Mouse (Mus musculus) ZHBTc4 (cell line): ENCODE data around the gene Cplx3.
A peak's percentile ranks its signal among the peaks of the same experiment; 100 is the strongest.

Experiments used
- DNase-seq: peaks from one replicate; pipeline ENCODE4 v3.0.0-alpha.2; 2011; ENCODE audit warnings: low read depth, low spot score

The Cplx3 gene

DNA sequence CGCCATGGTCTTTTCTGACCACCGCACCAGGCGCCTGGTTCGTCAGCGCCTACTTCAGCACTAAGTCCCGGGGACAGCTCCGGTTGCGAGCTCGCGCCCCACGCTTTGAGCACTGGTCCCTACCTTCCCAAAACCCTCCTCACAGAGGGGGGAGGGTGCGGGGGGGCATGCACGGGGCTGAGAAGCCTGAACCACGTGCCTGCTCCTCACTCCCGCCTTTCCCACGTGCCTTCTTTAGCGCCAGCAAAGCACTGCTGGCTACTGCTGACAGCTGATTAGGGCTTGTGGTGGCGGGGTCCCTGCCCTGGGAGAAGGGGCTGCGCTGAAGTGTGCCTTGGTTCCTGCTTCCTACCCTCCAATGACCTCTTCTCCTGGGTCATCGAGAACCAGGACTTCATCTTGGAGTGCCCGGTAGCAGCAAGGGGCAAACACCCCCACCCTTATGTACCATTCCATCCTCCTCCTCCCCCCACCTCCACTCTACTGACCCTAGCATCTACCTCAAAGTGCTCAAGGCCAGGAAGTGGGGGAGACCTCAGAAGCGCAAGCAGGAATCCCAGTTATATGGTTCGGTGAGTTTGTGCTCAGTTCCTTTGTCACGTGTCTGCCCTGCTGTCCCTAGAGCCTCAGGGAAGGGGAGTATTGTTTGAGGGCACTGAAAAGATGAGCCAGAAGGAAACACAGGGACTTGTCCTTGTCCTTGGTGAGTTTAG lies at the start of gene Cplx3:
TSS of gene Cplx3 (minus strand) at position 143 of the 713 bp plus-strand sequence.
- DNase-seq, result peak; percentile 79

- peak; percentile 96 for DNase-seq
These were observed 49.7 kb upstream of the Cplx3 start for GRCm38 (mm10) chr9:57655749-57656148.

- no peak for DNase-seq
These were observed 48.9 kb upstream of the Cplx3 start for GRCm38 (mm10) chr9:57654966-57655365.

DNA sequence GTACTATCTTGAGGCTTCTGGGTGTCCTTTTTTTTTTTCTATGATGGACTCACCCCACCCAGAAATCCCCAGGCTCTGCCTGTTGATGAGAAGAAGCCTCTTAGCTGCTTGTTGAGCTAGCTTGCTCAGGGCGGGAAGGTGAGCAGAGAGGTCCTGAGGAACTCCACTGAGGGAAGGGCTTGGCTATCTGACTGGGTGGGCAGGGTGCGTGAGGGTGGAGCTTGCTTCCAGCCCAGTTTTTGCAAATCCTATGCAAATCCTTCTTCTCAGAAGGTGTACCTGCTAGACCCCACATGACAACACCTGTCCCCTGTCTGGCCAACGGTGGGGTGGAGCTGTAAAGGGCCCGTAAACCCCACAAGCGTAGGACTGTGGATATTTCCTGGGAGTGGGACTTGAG lies 47.2 kb upstream of the Cplx3 start, which contains the start of gene Csk:
TSS of gene Csk (minus strand) at position 349 of the 400 bp plus-strand sequence.
- DNase-seq, result peak; percentile 52

DNA sequence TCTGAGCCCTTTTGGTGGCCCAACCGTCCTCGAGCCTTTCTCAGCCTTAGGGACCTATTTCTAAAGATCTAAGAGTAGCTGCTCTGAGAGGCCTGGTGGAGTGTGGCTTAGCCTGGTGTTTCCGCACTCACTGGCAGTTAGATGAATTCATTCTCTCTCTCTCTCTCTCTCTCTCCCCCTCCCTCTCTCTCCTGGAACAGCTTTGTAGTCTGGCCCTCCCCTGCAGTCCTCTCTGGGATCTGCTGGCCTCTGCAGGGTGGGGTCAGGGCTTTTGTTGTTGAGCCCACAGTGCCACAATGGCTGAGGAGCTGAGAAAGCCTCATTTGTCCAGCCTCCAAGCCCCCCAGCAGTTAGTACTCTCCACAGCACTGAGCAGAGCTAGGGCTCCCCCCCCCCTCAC lies 46.8 kb upstream of the Cplx3 start:
- no peak for DNase-seq

GRCm38 (mm10) chr9:57652351-57652750 lies 46.3 kb upstream of the Cplx3 start:
- no peak for DNase-seq

GRCm38 (mm10) chr9:57650786-57651311 lies 44.8 kb upstream of the Cplx3 start:
- DNase-seq, result peak; percentile 41

DNA sequence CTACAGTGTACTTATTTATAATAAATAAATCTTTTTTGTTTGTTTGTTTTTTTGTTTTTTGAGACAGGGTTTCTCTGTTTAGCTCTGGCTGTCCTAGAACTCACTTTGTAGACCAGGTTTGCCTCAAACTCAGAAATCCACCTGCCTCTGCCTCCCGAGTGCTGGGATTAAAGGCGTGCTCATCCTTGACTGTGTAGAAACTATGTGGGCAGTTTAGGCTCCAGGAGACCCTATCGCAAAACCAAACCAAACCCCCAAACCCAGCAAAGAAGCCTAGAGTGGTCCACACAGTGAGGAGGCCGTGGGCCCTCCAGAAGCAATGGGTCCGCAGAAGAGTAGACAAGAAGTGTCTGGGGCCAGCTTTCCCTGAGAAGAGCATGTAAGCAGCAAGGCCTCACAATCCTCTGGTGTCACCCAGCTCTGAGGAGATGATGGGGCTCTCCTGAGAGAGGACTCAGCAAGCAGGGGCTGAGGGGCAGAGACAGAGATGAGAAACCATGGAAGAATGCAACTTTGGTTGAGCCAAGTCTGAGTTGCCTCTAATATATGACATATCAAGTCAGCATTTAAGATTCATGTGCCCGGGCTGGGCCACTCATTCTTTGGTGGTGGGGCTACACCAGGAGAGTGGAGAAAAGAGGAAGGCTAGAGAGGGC lies 44.2 kb upstream of the Cplx3 start:
- DNase-seq, result no peak

DNA sequence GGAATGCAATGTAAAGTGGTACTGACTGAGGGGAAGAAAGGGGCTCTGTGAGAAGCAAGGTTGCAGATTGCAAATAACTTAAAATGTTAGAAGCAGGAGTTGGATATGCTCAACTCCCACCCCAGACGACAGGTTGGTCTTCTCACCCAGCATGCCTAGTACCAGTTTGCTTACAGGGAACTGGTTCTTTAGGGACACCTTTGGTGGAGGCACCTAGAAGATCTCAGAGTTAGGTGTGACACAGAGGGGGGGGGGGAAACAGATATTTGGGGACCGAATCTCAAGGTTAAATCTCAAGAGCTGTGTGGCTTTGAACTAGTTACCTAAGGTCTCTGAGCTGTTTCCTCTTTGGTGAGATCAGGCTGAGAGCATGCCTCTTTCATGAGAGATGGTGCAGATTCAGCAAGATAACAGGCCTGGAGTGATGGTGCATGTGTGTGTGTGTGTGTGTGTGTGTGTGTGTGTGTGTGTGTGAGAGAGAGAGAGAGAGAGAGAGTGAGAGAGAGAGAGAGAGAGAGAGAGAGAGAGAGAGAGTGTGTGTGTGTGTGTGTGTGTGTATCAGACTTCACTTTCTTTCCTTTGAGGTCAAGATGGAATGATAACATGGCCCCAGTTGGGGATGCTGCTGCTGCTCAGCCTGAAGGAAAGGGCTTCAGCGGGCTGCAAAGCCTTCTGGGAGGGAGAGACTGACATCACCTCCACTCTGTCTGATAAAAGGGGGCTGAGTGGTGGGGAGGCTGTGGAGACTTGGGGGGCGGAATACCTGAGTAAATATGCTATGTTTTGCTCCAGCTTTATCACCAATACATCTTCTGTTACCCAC lies 41.4 kb upstream of the Cplx3 start:
- no peak for DNase-seq

GRCm38 (mm10) chr9:57646551-57647103 lies 40.5 kb upstream of the Cplx3 start:
- DNase-seq, result no peak

DNA sequence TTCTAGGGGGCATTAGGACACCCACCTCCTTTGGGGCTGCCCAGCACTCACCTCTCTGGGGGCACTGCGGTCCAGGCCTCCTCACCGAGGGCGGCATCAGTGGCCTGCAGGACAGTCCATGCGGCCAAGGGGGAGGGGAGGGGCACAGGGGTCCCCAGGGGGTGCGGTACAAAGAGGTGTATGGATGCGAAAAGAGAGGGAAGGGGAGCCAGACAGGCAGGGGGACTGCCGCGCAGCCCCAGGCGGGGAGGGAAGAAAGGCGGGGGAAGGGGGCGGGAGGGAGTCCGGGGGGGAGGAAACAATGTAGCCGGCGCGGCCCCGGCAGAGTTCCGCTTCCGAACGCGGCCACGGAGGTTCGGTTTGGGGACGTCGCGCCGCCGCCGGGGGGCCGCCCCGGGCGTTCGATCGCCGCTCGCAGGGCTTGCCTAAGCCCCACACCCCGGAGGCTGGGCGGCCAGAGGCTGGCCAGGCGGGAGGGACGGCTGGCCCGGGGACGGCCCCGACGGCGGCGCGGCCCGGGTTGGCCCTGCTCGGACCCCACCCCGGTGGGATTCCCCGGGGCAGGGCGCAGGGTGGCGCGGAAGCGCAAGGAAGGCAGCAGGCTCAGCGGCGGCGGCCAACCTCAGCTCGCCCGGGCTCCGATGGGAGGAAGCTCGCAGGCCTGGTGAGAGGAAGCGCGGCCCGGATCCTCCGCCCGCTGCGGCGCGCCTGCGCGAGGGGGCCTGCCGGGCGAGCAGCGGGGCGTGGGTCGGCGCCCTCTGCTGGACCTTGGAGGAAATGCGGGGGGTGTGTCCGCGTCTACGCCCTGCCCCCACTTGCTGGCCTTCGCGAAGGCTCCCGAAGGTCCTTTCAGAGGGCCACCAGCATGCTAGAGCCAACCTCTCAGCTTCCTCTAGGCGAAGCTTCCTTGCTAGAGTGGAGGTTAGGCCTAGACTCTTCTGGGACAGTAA lies 39.1 kb upstream of the Cplx3 start:
- DNase-seq, result peak; percentile 93

DNA sequence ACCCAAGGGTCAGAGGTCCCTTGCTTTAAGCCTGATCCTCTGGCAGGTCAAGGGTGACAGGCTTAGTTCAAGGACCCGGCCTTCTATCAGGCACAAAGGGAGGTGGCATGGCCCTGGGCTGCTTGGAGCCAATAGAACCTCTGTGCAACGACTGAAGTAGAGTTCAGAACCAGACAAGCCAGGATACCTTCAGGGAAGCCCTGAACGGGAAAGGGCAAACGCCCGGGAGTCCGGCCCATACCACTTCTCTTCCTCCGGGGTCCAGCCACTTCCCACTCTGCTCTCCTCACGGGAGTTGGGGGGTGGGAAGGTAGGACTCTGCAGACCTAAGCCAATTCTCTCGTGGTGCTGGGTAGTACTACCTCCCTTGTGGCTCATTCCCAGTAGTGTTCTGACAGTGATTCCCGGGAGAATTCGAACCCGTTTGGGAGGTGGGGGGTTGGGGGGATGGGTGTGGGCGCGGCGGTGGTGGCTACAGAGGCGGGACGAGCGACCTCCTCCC lies 38.4 kb upstream of the Cplx3 start:
- DNase-seq, result peak; percentile 34

DNA sequence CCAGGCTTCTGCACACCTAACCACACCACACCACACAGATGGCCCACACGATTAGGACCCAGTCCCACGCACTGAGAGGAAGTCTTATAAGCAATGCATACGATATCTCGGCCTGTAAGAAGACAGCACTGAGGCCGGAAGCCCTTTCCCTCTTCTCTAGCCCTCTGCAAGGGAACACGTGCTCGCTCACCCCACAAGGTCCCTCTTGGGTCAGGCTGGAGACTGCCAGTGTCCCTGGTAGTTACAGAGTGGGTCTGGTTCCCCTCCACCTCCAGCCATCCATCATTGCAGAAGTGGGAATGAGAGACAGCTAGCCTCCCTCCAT lies 37.7 kb upstream of the Cplx3 start:
- no peak for DNase-seq

DNA sequence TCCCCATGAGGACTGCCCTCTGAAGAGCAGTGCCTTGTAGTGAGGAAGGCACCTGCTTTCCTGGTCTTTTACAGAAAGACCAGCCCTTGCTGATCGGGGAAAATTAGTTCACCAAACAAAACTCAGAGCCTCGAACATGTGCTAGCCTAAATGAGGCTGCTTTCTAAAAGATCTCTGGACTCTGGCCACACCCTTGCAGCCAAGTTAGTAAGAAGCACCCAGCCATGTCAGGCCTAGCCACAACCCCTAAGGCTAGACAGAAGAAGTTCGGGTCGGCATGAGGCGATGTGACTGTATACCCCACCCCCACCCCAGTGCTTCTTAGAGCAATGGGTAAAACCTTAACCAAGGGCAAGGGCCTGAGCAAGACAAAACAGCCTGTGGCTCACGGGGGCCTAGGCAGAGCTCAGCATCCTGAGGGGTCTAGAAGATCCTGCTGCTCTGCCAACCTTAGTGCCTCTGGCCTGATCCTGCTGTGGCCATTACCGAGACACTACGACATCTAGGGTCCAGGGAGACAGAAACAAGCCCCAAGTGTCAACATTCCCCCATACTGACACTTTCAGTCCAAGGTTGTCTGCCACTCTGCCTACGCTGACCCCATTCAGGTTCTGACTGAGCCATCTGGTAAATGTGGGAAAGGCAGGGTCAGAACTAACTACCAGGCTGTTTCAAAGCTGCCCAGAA lies 37.2 kb upstream of the Cplx3 start:
- peak; percentile 30 for DNase-seq

GRCm38 (mm10) chr9:57641775-57642550 lies 35.9 kb upstream of the Cplx3 start:
- peak; percentile 72 for DNase-seq

DNA sequence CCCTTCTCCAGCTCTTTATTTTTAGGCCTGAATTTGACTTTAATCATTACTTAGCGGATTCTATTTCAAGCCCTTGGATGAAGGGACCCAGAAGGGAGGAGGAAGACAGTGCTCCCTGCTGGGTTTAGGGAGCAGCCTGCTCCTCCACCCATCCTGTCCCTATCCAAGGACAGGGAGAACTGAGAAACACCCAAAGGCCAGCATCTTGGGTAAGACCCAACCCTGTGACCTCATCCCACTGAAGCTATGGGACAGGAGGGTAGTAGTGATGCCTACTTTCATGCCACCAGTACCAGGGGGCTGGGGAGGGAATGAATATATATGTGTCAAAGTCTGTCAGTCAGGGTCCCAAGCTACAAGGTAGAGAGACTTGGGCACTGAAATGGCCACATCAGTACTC lies 34.9 kb upstream of the Cplx3 start:
- no peak for DNase-seq

DNA sequence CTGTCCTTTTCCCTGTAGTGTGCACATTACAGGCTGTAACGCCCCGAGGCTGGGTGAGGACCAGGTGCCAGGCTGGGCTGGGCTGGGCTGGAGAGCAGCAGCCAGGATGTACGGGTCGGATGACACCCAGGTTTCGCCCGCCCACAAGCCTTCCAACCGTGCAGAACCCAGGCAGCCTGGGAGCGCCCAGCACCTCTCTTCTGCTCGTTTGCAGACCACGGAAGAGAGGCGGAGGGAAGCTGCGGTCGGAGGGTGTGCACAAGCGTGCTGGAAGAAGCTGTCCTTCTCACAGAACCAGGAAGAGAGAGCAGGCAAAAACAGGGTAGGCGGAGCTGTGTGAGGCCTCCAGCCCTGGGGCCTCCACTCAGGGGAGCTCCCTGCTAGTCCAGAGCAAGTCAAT lies 34.3 kb upstream of the Cplx3 start:
- DNase-seq, result peak; percentile 70

GRCm38 (mm10) chr9:57639661-57640328 lies 33.7 kb upstream of the Cplx3 start:
- no peak for DNase-seq
